Mouse (Mus musculus) limb, embryonic 15.5 days (tissue): Measurements from ENCODE around the gene Noct. TPM values are rescaled to one million over a fixed set of nuclear protein-coding genes. Genes with fewer than 3 reads are reported as not detected.
"Not testable (repeated sequence)": the region's sequence is repeated elsewhere in the genome, so short reads cannot be mapped to it uniquely, and the experiment has no call there.

ENCODE experiments used
- ATAC-seq: fragments of 200-750 bp; cut with Nextera tagmentation; 2 replicates; pipeline ENCODE4 v1.8.0; 2017; ENCODE audit warnings: low read depth, moderate TSS enrichment; ENCODE audit not compliant: insufficient number of reproducible peaks, low FRiP score, low TSS enrichment
- H3K27ac ChIP-seq: fragments of 300-500 bp; sonication (generic); 2 replicates; pipeline ENCODE4 v1.5.1; 2015; ENCODE audit warnings: moderate library complexity, mild to moderate bottlenecking, inconsistent platforms
- H3K27me3 ChIP-seq: fragments of 300-500 bp; sonication (generic); 2 replicates; pipeline ENCODE4 v1.6.1; 2015; ENCODE audit warnings: inconsistent platforms
- H3K36me3 ChIP-seq: fragments of 300-500 bp; sonication (generic); 2 replicates; pipeline ENCODE4 v1.6.1; 2015; ENCODE audit warnings: inconsistent platforms
- H3K4me1 ChIP-seq: fragments of 300-500 bp; sonication (generic); 2 replicates; pipeline ENCODE4 v1.6.1; 2015; ENCODE audit warnings: inconsistent platforms
- H3K4me2 ChIP-seq: fragments of 300-500 bp; sonication (generic); 2 replicates; pipeline ENCODE4 v1.6.1; 2015; ENCODE audit warnings: mild to moderate bottlenecking, inconsistent platforms
- H3K4me3 ChIP-seq: fragments of 300-500 bp; sonication (generic); 2 replicates; pipeline ENCODE4 v1.5.1; 2015; ENCODE audit warnings: mild to moderate bottlenecking, inconsistent platforms
- H3K9ac ChIP-seq: fragments of 300-500 bp; sonication (generic); 2 replicates; pipeline ENCODE4 v1.6.1; 2015; ENCODE audit warnings: inconsistent platforms
- H3K9me3 ChIP-seq: fragments of 300-500 bp; sonication (generic); 2 replicates; pipeline ENCODE4 v1.6.1; 2016; ENCODE audit warnings: inconsistent platforms
- WGBS: fragments of 180-500 bp; shearing (Covaris S2); methylation state at CpG from one replicate; pipeline ENCODE4 v1.1.7; 2015; 5-methylcytosine and 5-hydroxymethylcytosine counted together
- polyA plus RNA-seq: library from polyadenylated mRNA; unstranded; fragments of >200 nt; fragmentation: Nextera tagmentation; extraction: Ambion mirVana; gene quantifications from 2 replicates; pipeline ENCODE4 v1.2.1, GENCODE M21; 2015

Gene Noct
- polyA plus RNA-seq, 1 experiment from 2014 or later, result 8.7 TPM

DNA sequence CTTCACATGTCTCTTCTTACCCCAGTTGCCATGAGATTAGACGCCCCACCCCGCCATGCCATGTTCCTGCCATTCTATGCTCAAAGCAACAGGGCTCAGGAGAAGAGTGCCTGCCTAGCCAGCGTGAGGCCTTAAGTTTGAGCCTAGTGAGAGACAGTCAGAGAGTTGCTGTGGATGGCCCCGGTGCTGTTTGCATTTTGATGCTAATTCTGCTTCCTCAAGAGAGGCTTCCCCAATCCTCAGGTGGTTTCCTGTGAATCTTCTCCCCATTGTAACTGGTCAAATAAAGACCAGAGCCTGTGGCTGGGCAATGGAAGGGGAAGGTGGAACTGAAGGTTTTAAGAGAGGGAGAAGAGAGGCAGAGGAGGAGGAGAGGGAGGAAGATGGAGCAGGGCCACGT lies 15.6 kb upstream of the Noct start:
- Histone ChIP-seq H3K4me1 (no peaks in the 10 kb centered on the region), H3K4me2 (no peak overlapping the region), H3K4me3 (no peak overlapping the region), H3K36me3 (no peaks in the 10 kb centered on the region), H3K27me3 (no peaks in the 10 kb centered on the region), H3K27ac (no peak overlapping the region), H3K9ac (no peak overlapping the region), H3K9me3 (no peaks in the 10 kb centered on the region)
- no peak for ATAC-seq
- WGBS, result 68% methylated on average over 5 of the region's 5 CpGs

DNA sequence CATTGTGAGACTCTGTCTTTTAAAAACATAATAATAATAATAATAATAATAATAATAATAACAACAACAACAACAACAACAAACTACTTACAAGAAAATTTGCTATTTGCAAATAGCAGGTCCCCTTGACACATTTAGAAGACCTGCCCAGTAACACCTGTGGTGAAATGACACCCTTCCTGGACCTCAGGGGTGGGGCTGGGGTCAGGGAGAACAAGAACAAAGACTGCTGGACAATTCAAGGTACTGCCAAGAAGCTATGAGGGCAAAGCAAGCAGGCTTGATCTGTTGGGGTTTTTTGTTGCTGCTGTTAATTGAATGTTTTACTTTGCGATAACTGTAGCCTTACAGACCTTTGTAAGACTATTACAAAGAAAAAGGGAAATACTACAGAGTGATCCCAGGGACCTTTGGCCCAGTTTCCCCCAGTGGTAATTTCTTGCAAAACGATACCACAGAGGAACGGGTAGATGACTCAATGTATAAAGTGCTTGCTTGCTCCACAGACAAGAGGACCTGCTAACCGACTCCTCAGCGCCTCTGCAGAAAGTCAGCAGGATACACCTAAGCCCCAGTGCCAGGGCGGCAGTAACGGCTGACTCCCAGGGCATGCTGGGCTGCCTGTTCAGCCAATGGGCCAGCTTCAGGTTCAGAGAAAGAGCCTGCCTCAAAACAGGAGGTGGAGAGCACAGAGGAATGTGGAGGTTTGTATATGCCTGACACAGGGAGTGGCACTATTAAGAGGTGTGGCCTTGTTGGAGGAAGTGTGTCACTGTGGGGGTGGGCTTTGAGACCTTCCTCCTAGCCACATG lies 14.5 kb upstream of the Noct start:
- H3K4me1 ChIP-seq, result no peaks in the 10 kb centered on the region
- no peaks in the 10 kb centered on the region for H3K36me3 ChIP-seq
- 86% methylated on average over 7 of the region's 7 CpGs for WGBS
- no peak overlapping the region for H3K4me3 ChIP-seq
- H3K9me3 ChIP-seq, result no peaks in the 10 kb centered on the region
- H3K9ac ChIP-seq, result no peak overlapping the region
- H3K4me2 ChIP-seq, result no peak overlapping the region
- H3K27me3 ChIP-seq, result no peaks in the 10 kb centered on the region
- ATAC-seq, result 0 out of 2 replicates have a peak, but pooled peaks have one; percentile 45
- H3K27ac ChIP-seq, result no peak overlapping the region

DNA sequence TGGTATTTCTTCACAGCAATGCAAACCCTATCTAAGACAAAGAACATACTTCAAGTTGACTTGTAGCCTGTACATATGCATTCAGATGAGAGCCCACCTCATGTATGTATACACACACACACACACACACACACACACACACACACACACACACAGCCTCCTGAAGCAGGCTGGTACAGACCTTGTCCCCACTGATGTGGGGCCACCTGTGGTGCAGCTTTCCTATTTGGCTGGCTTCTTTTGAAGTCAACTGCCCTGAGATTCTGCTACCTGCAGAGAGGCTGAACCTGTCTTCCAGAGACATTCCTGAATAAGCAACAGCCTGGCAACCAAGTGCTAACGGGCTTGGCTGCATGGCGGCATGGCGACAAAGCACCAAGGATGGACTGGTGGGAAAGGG lies 13.8 kb upstream of the Noct start:
- Histone ChIP-seq H3K9me3 (no peaks in the 10 kb centered on the region), H3K4me1 (no peaks in the 10 kb centered on the region), H3K4me2 (no peak overlapping the region), H3K4me3 (no peak overlapping the region), H3K27me3 (no peaks in the 10 kb centered on the region), H3K27ac (no peak overlapping the region), H3K9ac (no peak overlapping the region), H3K36me3 (no peaks in the 10 kb centered on the region)
- no peak for ATAC-seq
- 97% methylated on average over 3 of the region's 3 CpGs for WGBS

DNA sequence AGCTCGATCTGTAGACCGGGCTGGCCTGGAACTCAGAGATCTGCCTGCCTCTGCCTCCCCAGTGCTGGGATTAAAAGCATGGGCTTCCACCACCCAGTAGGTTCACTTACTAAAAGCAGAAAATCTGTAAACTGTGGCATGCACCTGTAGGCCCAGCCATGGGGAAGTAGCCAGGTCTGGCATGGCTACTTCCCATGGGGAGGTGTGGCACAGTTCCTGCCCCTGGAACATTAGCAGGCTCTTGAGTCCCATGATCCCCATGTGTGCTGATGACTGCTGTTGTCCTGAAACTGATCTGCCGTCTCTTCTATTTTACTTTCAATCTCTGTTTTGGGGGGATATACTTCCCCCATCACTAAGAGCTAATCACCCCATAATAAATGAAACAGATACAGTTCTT lies 11.1 kb upstream of the Noct start:
- H3K36me3 ChIP-seq, result no peaks in the 10 kb centered on the region
- no peaks in the 10 kb centered on the region for H3K9me3 ChIP-seq
- H3K9ac ChIP-seq, result no peak overlapping the region
- WGBS, result 96% methylated on average over 3 of the region's 3 CpGs
- no peak overlapping the region for H3K27ac ChIP-seq
- no peak for ATAC-seq
- H3K27me3 ChIP-seq, result no peaks in the 10 kb centered on the region
- no peak overlapping the region for H3K4me3 ChIP-seq
- no peak overlapping the region for H3K4me2 ChIP-seq
- no peaks in the 10 kb centered on the region for H3K4me1 ChIP-seq

DNA sequence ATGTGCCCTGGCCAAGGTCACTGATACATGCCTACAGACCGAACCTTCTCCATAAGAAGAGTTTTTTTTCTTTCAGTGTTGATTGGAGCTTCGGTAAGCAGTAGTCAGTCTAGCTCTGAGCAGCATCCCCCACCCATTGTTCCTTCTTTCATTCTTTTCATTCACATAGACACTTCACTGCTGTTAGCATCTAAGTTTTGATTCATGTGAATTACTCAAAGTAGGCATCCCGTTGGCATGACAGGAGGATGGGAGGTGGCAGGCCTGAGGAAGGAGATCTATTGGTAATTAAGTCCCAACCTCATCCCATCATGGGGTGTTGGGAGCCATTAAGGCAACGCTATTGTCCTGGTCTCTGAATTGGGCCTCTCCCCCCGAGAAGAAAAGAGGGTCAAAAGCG lies 8.6 kb upstream of the Noct start:
- Histone ChIP-seq H3K4me3 (no peak overlapping the region), H3K4me1 (no peaks in the 10 kb centered on the region), H3K4me2 (no peak overlapping the region), H3K9me3 (no peaks in the 10 kb centered on the region), H3K27me3 (no peaks in the 10 kb centered on the region), H3K36me3 (no peaks in the 10 kb centered on the region), H3K27ac (no peak overlapping the region), H3K9ac (no peak overlapping the region)
- 88% methylated on average over 6 of the region's 6 CpGs for WGBS
- ATAC-seq, result no peak

DNA sequence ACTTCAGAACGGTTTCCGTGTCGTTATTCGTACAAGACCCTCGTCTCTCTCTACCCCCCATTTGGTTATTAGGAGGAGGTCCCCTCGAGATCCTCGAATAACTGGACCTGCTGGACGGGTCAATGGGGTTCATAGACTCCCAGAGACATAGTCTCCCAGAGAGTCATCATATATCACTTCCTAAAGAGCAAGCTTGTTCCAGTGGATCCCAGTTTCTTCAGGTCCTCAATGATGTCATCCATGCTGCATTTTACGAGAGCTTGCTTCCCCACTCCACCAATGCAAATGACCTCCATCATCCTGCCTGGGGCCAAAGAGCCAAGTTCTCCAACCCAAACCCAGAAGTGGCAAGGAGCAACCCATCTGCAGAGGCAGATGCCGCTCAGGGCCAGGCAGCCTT lies 7.9 kb upstream of the Noct start:
- ATAC-seq, H3K4me1 ChIP-seq, H3K36me3 ChIP-seq, H3K4me3 ChIP-seq, H3K9me3 ChIP-seq, H3K9ac ChIP-seq, H3K27ac ChIP-seq, H3K4me2 ChIP-seq, H3K27me3 ChIP-seq: not testable (repeated sequence)
- WGBS, result 80% methylated on average over 7 of the region's 10 CpGs

DNA sequence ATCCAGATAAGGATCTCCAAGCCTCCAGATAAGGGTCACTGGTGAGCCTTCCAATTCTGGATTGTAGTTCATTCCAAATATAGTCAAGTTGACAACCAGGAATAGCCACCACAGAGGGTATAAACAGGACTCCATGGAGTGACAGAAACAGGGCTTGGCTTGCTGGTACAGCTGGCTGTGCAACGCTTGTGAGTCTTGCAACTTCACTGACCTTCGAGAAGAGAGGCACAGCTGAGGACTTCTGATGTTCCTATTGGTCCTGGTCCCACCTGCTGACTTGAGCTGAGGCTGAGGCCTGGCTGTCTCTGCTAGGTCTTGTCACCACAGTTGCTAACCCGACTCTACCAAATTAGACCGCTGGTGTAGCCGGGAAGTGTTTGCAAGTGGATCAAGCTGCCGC lies 5.9 kb upstream of the Noct start:
- H3K27me3 ChIP-seq, H3K36me3 ChIP-seq, ATAC-seq, H3K4me2 ChIP-seq, H3K9me3 ChIP-seq, H3K4me1 ChIP-seq, H3K27ac ChIP-seq, H3K9ac ChIP-seq, H3K4me3 ChIP-seq: not testable (repeated sequence)
- WGBS, result 84% methylated on average over 6 of the region's 6 CpGs

DNA sequence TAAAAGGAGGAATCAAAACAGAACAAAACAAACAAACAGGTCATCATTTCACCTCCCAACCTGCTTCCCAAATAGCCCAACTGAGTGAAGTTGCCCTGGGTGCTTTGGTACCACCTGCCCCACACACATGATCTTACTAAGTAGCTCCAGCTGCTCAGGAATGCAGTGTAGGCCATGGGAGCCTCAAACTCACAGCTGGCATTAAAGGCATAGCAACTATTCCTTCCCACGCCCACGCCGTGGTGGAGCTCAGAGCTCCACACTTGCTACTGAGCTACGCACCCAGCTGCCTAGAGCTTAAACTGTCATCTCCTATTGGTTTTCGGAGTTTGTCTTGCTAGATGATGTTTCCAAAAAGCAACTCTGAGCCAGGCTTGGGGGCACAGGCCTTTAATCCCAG lies 5.0 kb upstream of the Noct start:
- peaks cover 5% of the 10 kb centered on the region for H3K4me1 ChIP-seq
- no peak overlapping the region for H3K27ac ChIP-seq
- no peaks in the 10 kb centered on the region for H3K27me3 ChIP-seq
- ATAC-seq, result no peak
- no peak overlapping the region for H3K4me3 ChIP-seq
- no peak overlapping the region for H3K4me2 ChIP-seq
- no peak overlapping the region for H3K9ac ChIP-seq
- WGBS, result 69% methylated on average over 5 of the region's 5 CpGs
- no peaks in the 10 kb centered on the region for H3K9me3 ChIP-seq
- H3K36me3 ChIP-seq, result no peaks in the 10 kb centered on the region

DNA sequence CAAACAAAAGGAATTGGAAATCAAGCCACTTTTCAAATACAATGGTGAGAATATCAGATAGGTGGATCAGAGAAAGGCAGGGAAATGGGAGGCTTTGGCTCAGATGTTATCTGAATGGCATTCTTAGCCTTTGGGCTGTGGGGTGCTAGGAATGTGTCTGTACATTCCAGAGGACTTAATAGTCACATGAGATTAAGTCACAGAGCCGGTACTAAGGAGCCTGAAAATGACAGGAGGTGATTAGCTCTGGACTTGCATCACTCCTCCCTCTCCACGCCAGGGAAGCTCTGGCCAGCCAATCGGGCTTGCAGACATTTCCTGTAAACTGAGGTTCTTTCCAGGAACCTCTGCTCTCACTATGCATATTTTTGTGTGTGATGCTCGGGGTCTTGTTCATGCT lies 3.4 kb upstream of the Noct start:
- peaks cover 7% of the 10 kb centered on the region for H3K4me1 ChIP-seq
- 39% methylated on average over 4 of the region's 4 CpGs for WGBS
- H3K9ac ChIP-seq, result no peak overlapping the region
- no peak overlapping the region for H3K4me3 ChIP-seq
- H3K36me3 ChIP-seq, result no peaks in the 10 kb centered on the region
- H3K9me3 ChIP-seq, result no peaks in the 10 kb centered on the region
- H3K4me2 ChIP-seq, result no peak overlapping the region
- H3K27ac ChIP-seq, result no peak overlapping the region
- ATAC-seq, result no peak
- no peaks in the 10 kb centered on the region for H3K27me3 ChIP-seq

DNA sequence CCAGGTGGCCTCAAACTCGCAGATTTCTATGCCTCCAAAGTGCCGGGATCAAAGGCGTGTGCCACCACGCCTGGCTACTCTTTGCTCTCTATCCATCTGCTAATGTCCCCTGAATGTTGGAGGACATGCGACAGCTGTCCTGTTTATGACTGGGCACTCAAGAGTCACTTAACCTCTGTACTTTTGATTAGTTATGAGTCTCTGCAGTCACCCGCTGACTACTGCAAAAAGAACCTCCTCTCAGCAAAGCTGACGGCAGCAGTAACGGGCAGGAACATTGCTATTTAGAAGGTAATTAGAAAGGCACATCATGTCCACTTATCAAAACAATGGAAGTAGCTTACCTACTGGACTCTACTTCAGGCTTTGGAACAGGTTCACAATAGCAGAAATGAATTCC lies 2.4 kb upstream of the Noct start:
- no peak for ATAC-seq
- Histone ChIP-seq H3K9me3 (no peaks in the 10 kb centered on the region), H3K9ac (no peak overlapping the region), H3K4me3 (no peak overlapping the region), H3K4me2 (no peak overlapping the region), H3K36me3 (no peaks in the 10 kb centered on the region), H3K27me3 (no peaks in the 10 kb centered on the region), H3K4me1 (peaks cover 15% of the 10 kb centered on the region), H3K27ac (no peak overlapping the region)
- WGBS, result 62% methylated on average over 8 of the region's 8 CpGs

DNA sequence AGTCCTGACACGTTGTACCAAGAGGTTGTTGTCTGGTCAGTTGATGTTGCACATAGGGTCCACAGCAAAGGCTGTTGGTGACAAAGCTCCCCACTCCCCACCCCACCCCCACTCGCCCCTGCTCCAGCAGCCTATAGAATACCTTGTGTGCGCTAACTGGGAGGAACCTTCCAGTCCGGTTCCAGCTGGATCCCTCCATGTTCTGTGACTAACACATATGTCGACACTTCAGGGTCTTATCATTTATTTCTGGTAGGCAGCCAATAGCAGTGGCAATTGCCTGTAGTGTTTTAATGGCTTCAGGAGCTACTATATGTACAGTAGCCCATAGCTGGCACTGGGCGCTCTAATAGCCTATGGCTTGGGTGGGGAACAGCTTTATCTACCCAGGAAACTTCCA lies 1.9 kb upstream of the Noct start:
- no peaks in the 10 kb centered on the region for H3K9me3 ChIP-seq
- peaks cover 15% of the 10 kb centered on the region for H3K4me1 ChIP-seq
- ATAC-seq, result no peak
- no peaks in the 10 kb centered on the region for H3K36me3 ChIP-seq
- H3K27me3 ChIP-seq, result no peaks in the 10 kb centered on the region
- no peak overlapping the region for H3K27ac ChIP-seq
- WGBS, result 89% methylated on average over 6 of the region's 6 CpGs
- H3K9ac ChIP-seq, result no peak overlapping the region
- no peak overlapping the region for H3K4me2 ChIP-seq
- no peak overlapping the region for H3K4me3 ChIP-seq

DNA sequence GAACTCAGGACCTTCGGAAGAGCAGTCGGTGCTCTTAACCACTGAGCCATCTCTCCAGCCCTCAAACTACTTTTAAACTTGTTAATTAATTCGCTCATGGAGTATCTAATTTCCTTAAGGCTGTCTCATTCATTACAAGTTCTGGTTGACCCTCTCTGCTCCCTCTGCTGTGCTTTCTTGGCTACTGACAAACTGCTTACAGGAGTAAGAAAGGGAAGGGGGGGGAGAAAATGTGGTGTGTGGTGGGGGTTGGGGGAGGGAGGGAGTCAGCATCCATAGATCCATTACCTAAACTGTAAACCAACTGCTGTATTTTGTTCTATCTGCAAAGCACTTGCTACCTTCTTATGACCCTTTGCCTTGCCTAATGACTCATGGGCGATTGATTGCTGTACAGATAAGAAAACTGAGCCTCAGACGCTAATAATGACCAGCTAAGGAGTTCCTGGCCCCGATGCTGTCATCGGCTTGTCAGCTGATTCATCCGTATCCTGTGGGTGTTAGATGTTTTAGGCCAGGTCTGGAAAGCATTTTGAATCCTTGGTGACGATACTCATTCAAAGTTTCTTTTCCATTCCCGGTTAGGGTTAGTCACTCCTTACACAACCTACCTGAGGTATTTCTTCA lies 1.3 kb upstream of the Noct start:
- H3K9ac ChIP-seq, result no peak overlapping the region
- peaks cover 15% of the 10 kb centered on the region for H3K4me1 ChIP-seq
- H3K9me3 ChIP-seq, result no peaks in the 10 kb centered on the region
- no peak overlapping the region for H3K4me2 ChIP-seq
- 56% methylated on average over 10 of the region's 10 CpGs for WGBS
- H3K4me3 ChIP-seq, result no peak overlapping the region
- no peaks in the 10 kb centered on the region for H3K36me3 ChIP-seq
- no peak overlapping the region for H3K27ac ChIP-seq
- no peak for ATAC-seq
- H3K27me3 ChIP-seq, result no peaks in the 10 kb centered on the region
